Mouse (Mus musculus): ENCODE data around the gene Krt78. TPM values are rescaled to one million over a fixed set of nuclear protein-coding genes. Genes with fewer than 3 reads are reported as not detected.

Gene Krt78
- polyA plus RNA-seq, 1 experiment from 2014 or later, result 0.04 TPM

DNA sequence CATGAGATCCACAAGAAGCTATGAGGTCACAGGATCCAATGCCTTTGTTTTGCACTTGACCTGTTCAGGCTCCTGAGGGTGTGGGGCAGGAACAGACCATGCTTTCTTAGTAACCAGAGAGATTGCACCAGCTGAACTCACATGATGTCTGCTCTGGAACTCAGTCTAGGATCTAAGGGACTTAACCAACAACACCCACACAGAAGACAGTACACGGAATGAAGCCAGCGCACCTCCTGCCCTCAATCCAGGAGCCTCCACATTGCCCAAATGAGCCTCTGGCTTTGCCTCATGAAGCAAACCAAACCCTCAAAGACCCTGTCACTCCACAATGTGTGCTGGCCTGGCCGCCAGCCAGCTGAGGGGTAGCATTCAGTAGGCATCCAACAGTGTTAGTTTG, 4.8 kb upstream of the Krt78 start:
- H3K4me3 ChIP-seq (replicated peaks), result no peak overlapping the region
- no peak for ATAC-seq (replicated peaks; ENCODE audit: low FRiP score)
- no peaks in the 10 kb centered on the region for H3K4me1 ChIP-seq
- no peaks in the 10 kb centered on the region for H3K9me3 ChIP-seq (replicated peaks)
- no peak overlapping the region for H3K27ac ChIP-seq
- WGBS, result 77% methylated on average over 3 of the region's 3 CpGs
- H3K4me2 ChIP-seq, result no peak overlapping the region
- H3K9ac ChIP-seq, result no peak overlapping the region
- H3K27me3 ChIP-seq, result no peaks in the 10 kb centered on the region
- H3K36me3 ChIP-seq, result no peaks in the 10 kb centered on the region

DNA sequence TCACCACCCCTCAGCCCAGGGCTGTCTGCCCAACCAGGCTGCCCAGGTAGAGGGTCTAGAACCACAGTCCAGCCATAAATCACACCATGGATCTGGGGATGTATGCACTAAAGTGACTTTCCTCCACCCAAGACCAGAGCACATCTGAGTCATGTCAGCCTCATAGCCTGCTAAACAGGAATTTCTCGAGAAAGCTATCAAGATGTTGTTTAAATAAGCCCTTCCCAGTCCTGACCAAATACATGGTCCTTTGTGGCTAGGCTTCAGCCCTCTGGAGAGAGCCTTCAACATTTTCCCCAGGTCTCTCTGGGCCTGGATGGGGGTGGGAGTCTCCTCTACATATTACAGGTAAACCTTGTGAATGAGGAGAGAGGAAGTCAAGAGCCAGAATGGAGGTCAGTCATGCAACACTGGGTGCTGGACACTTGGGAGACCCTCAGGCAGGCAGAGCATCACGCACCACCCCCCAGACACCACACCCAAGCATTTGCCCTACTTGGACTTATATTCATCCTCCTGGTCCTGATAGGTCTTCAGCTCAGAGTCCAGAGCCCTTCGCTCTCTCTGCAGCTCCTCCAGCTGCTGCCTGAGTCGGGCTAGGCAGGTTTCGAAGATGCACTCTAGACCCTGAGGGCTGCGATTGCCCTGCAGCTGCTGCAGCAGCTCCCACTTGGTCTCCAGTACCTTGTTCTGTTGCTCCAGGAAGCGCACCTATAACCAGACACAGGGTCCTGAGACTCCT, 1.2 kb downstream of the Krt78 start:
- no peak overlapping the region for H3K4me3 ChIP-seq (replicated peaks)
- no peak for ATAC-seq (replicated peaks; ENCODE audit: low FRiP score)
- 84% methylated on average over 7 of the region's 7 CpGs for WGBS
- H3K27me3 ChIP-seq, result no peaks in the 10 kb centered on the region
- no peaks in the 10 kb centered on the region for H3K36me3 ChIP-seq
- peaks cover 5% of the 10 kb centered on the region; the same call in 1 of the 2 replicates for H3K4me1 ChIP-seq
- H3K9ac ChIP-seq, result no peak overlapping the region
- no peak overlapping the region for H3K4me2 ChIP-seq
- H3K9me3 ChIP-seq (replicated peaks), result no peaks in the 10 kb centered on the region
- no peak overlapping the region for H3K27ac ChIP-seq

DNA sequence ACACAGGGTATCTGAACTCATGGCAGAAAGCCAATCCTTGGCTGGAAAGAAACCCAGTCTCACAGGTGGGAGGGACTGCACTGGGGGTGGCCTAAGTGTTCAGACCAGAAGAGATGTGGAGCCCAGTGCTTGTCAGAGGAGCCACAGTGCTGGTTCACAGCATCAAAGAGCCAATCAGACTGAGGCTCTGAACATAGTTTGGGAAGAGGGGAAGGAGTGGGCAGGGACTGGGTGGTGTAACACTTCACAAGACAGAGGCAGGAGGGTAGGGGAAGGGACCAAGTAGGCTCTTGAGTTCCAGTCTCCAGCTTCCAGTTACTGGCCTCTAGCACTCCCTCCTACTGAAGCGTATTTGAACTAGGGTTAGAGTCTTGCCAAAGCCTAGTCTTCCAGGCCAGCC, 8.7 kb downstream of the Krt78 start:
- 65% methylated on average over 1 of the region's 1 CpGs for WGBS
- no peak for ATAC-seq (replicated peaks; ENCODE audit: low FRiP score)
- H3K9me3 ChIP-seq (replicated peaks), result no peaks in the 10 kb centered on the region
- H3K4me2 ChIP-seq, result no peak overlapping the region
- no peak overlapping the region for H3K9ac ChIP-seq
- H3K27me3 ChIP-seq, result no peaks in the 10 kb centered on the region
- peaks cover 21% of the 10 kb centered on the region for H3K4me1 ChIP-seq
- H3K36me3 ChIP-seq, result no peaks in the 10 kb centered on the region
- no peak overlapping the region for H3K4me3 ChIP-seq (replicated peaks)
- no peak overlapping the region for H3K27ac ChIP-seq

DNA sequence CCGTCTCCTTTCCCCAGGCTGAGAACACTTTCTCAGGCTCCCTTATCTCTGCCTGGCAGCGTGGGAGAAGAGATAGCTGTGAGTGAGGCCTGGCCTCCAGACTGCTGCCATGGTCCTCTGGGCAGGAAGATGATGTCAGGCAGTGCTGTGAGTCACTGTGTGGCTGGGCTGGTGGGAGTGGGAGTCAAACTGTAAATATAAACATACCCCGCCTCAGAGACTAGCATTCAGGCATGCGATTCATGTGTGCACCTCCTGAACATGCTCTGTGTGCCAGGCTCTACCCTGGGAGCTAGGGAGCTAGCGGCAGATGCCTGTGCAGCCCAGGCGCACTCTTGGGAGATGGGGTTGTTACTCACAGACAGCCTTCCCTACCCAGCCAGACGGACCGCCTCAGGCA, 12.1 kb downstream of the Krt78 start:
- Histone ChIP-seq H3K4me1 (peaks cover 26% of the 10 kb centered on the region), H3K36me3 (no peaks in the 10 kb centered on the region), H3K27me3 (no peaks in the 10 kb centered on the region), H3K27ac (peak overlapping the region; percentile 32; the same call in 1 of the 2 replicates), H3K9me3 (replicated peaks) (no peaks in the 10 kb centered on the region), H3K4me2 (no peak overlapping the region), H3K4me3 (replicated peaks) (no peak overlapping the region), H3K9ac (no peak overlapping the region)
- peak; percentile 57 for ATAC-seq (replicated peaks; ENCODE audit: low FRiP score)
- WGBS, result 29% methylated on average over 8 of the region's 8 CpGs

DNA sequence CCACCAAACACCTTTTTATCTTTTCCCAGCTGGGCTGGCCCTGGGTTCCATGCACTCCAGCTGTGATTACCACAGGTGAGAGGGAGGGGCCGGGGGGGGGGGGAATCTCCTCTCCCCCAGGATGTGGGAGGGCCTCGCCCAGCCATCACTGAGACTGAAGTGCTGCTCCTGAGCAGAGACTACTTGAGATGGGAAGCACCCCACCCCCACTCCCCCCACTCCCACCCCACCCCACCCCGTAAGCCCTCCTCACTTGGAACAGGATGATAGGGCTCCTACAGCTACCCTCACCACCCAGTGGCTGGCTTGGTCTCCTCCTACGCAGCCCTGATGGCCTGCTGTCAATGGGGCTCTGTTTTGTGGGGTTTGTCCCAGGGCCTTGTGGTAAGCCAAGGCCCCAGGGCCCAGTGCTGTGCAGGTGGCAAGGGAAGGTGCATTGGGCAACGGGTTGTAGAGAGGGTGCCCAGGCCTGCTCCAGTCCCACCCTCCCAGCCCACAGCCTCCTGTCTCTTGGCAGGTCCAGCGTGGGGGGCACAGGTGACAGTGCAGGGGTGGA, 13.7 kb downstream of the Krt78 start, which contains the start of gene Krt79:
Gene Krt79, minus strand, starts transcription at position 51 of the 556 bp plus-strand sequence.
- Histone ChIP-seq H3K4me3 (replicated peaks) (no peak within 1 kb of the TSS), H3K27ac (0 out of 2 replicates have a peak within 1 kb of the TSS, but pooled peaks have one; percentile 32), H3K9ac (no peak within 1 kb of the TSS), H3K4me1 (peaks cover 26% of the 10 kb centered on the region), H3K27me3 (no peaks in the 10 kb centered on the region), H3K4me2 (no peak within 1 kb of the TSS), H3K9me3 (replicated peaks) (no peaks in the 10 kb centered on the region), H3K36me3 (no peaks in the 10 kb centered on the region)
- peak; percentile 16; the same call in 1 of the 2 replicates for ATAC-seq (replicated peaks; ENCODE audit: low FRiP score)
- 71% methylated on average over 6 of the region's 6 CpGs for WGBS

DNA sequence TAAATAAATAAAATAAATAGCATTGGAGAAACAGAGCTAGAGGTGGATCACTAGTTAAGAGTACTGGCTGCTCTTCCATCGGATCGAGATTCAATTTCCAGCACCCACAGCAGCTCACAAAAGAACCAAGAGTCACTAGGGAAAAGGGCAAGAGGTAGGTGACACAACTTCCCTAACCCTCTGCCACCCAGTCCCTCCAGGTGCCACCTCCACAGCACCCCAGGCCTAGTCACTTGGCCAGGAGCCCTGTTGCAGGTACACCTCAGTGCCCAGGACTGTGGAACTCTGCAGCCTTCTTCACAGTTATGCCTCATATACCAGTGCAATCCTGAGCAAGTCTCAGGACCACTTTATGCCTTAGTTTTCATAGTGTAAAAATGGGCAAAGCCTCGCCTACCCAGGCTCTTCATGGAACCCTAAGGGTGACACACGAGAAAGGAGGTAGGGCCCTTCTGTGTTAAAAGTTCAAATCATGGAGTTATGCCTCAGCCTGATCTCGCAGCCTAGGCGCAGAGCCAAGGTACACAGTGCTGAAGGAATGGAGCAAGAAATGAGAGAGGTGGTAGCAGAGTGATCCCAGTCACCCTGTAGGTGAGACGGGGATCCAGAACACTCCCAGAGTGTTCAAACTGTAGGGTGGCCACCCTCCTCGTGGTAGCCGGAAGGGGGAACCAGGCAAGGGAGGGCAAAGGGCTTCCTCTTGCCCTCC, 15.3 kb downstream of the Krt78 start:
- WGBS, result 70% methylated on average over 9 of the region's 9 CpGs
- Histone ChIP-seq H3K4me1 (peaks cover 26% of the 10 kb centered on the region), H3K9me3 (replicated peaks) (no peaks in the 10 kb centered on the region), H3K4me3 (replicated peaks) (no peak overlapping the region), H3K9ac (no peak overlapping the region), H3K27me3 (no peaks in the 10 kb centered on the region), H3K4me2 (no peak overlapping the region), H3K27ac (no peak overlapping the region), H3K36me3 (no peaks in the 10 kb centered on the region)
- no peak for ATAC-seq (replicated peaks; ENCODE audit: low FRiP score)

DNA sequence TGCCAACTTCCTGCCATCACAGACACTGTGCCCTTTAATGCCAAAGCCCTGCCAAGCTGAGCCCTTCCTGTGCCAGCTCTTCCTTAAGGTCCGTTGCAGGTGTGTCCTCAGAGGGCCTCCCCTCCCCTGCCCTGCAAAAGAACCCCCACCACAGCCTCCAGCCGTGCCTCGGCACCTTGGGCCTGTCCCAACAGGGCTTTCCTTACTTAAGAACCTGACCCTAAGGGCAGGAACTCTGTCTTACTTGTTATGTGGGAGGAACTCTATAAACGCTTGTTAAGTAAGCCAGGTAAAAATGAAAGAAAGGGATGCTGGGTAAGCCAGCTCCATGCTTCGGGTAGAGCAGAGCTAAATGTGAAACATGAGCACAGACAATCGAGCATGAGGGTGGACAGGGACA, 21.1 kb downstream of the Krt78 start:
- 52% methylated on average over 6 of the region's 6 CpGs for WGBS
- no peak overlapping the region for H3K9ac ChIP-seq
- H3K27me3 ChIP-seq, result peaks cover 23% of the 10 kb centered on the region
- no peak for ATAC-seq (replicated peaks; ENCODE audit: low FRiP score)
- H3K36me3 ChIP-seq, result no peaks in the 10 kb centered on the region
- no peaks in the 10 kb centered on the region for H3K9me3 ChIP-seq (replicated peaks)
- no peak overlapping the region for H3K4me3 ChIP-seq (replicated peaks)
- H3K27ac ChIP-seq, result no peak overlapping the region
- H3K4me2 ChIP-seq, result no peak overlapping the region
- H3K4me1 ChIP-seq, result peaks cover 24% of the 10 kb centered on the region

DNA sequence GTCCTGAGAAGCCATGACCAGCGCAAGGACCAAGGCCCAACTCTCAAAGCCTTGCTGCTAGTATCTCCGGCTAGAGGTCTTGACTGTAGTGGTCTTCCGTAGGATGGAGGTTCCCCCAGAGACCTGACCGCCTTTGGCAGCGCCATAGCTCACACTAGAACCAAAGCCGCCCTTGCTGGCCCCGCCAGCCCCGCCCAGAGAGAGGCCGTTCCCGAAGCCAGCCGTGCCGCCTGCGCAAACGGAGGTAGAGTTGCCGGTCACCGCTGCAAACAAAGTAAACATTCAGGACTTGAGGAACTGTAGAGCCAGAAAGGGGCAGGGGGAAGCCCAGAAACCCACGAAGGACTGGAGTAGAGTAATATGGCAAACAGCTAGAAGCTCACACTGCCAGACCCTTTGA, 24.4 kb downstream of the Krt78 start:
- H3K27me3 ChIP-seq, result peaks cover 23% of the 10 kb centered on the region
- H3K4me1 ChIP-seq, result peaks cover 33% of the 10 kb centered on the region
- no peaks in the 10 kb centered on the region for H3K36me3 ChIP-seq
- 4% methylated on average over 17 of the region's 17 CpGs for WGBS
- peak overlapping the region; percentile 63 for H3K4me2 ChIP-seq
- no peak overlapping the region for H3K27ac ChIP-seq
- no peaks in the 10 kb centered on the region for H3K9me3 ChIP-seq (replicated peaks)
- H3K4me3 ChIP-seq (replicated peaks), result peak overlapping the region; percentile 31
- no peak for ATAC-seq (replicated peaks; ENCODE audit: low FRiP score)
- peak overlapping the region; percentile 22; the same call in 1 of the 2 replicates for H3K9ac ChIP-seq

DNA sequence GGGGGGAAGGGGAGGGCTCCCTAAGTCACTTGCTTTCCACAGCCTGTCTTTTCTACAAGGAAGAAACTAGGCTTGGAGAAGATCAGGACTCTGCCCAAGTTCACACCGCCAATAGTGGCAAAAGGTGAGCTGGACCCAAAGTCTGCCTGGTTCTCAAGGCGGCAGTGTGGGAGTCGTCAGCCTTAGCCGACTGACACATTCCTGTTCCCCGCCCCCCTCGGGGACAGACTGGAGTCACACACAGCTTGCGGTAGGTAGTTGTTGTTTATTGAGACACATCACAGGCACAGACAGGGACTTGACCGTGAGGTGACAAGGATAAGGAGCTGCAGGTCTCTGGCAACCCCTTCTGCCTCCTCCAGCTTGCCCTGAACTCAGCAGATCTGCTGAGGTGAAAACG, 25.0 kb downstream of the Krt78 start:
- Histone ChIP-seq H3K27ac (no peak overlapping the region), H3K9ac (no peak overlapping the region), H3K4me2 (peak overlapping the region; percentile 63), H3K9me3 (replicated peaks) (no peaks in the 10 kb centered on the region), H3K27me3 (peaks cover 23% of the 10 kb centered on the region), H3K36me3 (no peaks in the 10 kb centered on the region), H3K4me1 (peaks cover 33% of the 10 kb centered on the region), H3K4me3 (replicated peaks) (no peak overlapping the region)
- no peak for ATAC-seq (replicated peaks; ENCODE audit: low FRiP score)
- 10% methylated on average over 9 of the region's 9 CpGs for WGBS

DNA sequence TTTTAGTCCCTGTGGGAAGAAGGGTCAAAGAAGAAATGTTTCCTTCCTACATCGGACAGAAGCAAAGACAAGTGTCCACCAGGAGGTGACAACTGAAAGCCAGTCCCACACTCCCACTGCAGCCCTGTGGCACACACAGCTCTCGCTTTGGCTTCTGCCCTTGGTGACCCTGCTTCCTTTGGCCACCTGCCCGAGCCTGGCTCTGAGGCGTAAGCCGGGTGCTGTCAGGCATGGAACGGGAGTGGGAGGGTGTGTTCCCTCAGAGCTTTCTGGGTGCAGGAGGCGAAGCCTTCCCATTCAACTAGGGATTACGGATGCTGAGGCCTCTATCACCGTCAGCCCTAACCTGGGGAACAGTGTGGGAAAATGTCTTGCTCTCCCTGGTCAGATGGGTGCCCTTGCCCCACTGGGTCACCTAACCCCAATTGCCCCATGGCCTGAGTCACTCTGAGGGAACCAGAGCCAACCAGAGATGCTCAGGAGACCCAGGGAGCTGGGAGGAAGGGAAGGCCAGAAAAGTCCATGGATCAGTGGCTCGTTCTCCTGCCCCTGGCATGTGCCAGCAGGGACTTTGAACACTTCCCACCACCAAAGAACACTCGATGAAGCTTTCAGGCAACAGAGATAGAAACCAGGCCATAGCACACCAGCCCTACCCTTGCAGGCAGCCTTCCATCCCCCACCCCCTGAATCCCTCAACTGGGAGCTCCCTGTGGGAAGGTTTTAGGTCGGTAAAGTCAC, 26.6 kb downstream of the Krt78 start:
- peaks cover 23% of the 10 kb centered on the region for H3K27me3 ChIP-seq
- peak overlapping the region; percentile 4; the same call in 1 of the 2 replicates for H3K27ac ChIP-seq
- no peaks in the 10 kb centered on the region for H3K36me3 ChIP-seq
- H3K4me3 ChIP-seq (replicated peaks), result no peak overlapping the region
- H3K4me2 ChIP-seq, result no peak overlapping the region
- no peak overlapping the region for H3K9ac ChIP-seq
- H3K4me1 ChIP-seq, result peaks cover 33% of the 10 kb centered on the region
- 47% methylated on average over 12 of the region's 12 CpGs for WGBS
- ATAC-seq (replicated peaks; ENCODE audit: low FRiP score), result peak; percentile 43; the same call in 1 of the 2 replicates
- no peaks in the 10 kb centered on the region for H3K9me3 ChIP-seq (replicated peaks)

DNA sequence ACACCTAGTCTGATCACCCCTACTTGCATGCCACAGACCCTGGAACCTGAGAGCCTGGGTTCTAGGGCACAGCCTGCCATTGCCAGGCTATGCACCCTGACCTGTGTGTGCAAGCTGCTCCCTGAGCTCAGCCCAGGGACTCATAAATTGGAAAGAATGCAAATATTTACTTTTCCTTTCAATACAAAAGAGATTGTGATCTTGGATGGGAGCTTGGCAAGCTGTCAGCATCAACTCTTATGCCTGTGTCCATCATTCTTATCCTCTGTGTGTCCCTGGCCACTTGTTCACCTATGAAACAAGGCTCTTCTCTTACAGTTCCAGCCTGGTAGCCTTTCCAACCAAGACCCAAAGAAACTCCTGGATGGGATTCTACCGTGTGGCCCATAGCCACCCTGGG, 29.0 kb downstream of the Krt78 start:
- H3K36me3 ChIP-seq, result no peaks in the 10 kb centered on the region
- H3K4me2 ChIP-seq, result no peak overlapping the region
- H3K9ac ChIP-seq, result no peak overlapping the region
- no peak overlapping the region for H3K27ac ChIP-seq
- peaks cover 25% of the 10 kb centered on the region for H3K4me1 ChIP-seq
- peaks cover 8% of the 10 kb centered on the region for H3K27me3 ChIP-seq
- no peak for ATAC-seq (replicated peaks; ENCODE audit: low FRiP score)
- H3K9me3 ChIP-seq (replicated peaks), result no peaks in the 10 kb centered on the region
- no peak overlapping the region for H3K4me3 ChIP-seq (replicated peaks)
- 89% methylated on average over 1 of the region's 1 CpGs for WGBS
